ENCODE assay signal across 8 mouse cellular contexts in the genomic region with DNA sequence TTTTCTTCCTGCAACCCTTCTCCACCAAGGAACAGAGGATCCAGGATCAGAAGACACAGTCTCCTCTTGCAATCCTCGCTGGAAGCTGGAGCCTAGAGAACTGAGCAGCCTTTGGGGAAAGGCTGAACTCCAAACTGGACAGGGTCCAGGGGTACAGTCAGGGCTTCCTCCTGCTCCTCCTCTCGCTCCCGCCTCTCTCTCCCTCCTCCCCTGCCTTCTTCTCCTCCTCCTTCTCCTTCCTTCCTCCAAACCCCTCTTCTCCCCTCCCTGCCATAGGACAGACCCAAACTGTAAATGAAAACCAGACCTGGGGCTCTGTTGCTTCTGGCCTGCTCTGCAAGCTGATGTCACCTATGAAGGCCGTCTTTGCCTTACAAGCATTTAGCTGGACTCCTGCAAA. TPM values are rescaled to one million over a fixed set of nuclear protein-coding genes. Genes with fewer than 3 reads are reported as not detected.
DNase-seq lines count a peak whose midpoint lies in the region; ATAC-seq lines count a peak whose summit lies in the region.

Col6a3 (minus strand) TSS at position 136 of the 400 bp plus-strand sequence.

- DNase-seq in NIH3T3 (ENCODE audit: low read depth): peak; percentile 97
- no peak for DNase-seq in large intestine, adult 2 months (ENCODE audit: low read depth, low spot score)
- no peak for DNase-seq in right cerebral cortex, postnatal 4 days
- no peak for DNase-seq in thymus, postnatal 36 days
- DNase-seq in frontal cortex, postnatal 25 days (ENCODE audit: low spot score in 2 of 2): no peak

- peak; percentile 74 for ATAC-seq in heart, embryonic 16.5 days (replicated peaks; ENCODE audit: extremely low read depth, insufficient read depth, low FRiP score)
- ATAC-seq in neural tube, embryonic 15.5 days (ENCODE audit: low FRiP score): no peak

- 50% methylated on average over 4 of the region's 4 CpGs for WGBS in heart, embryonic 16.5 days
- WGBS in large intestine, adult 2 months: 41% methylated on average over 4 of the region's 4 CpGs
- 70% methylated on average over 4 of the region's 4 CpGs for WGBS in neural tube, embryonic 15.5 days

- H3K27me3 ChIP-seq in heart, embryonic 16.5 days (ENCODE audit: control insufficient read depth, insufficient read depth, low read length): no peaks in the 10 kb centered on the region
- no peaks in the 10 kb centered on the region for H3K27me3 ChIP-seq in neural tube, embryonic 15.5 days (replicated peaks)

- no peaks in the 10 kb centered on the region for H3K9me3 ChIP-seq in heart, embryonic 16.5 days (replicated peaks; ENCODE audit: control insufficient read depth, low read length)
- no peaks in the 10 kb centered on the region for H3K9me3 ChIP-seq in neural tube, embryonic 15.5 days (replicated peaks)

- H3K4me3 ChIP-seq in brown adipose tissue, adult 24 weeks (ENCODE audit: insufficient read depth, low read depth, low read length): peak within 1 kb of the TSS; percentile 42
- peak within 1 kb of the TSS; percentile 45 for H3K4me3 ChIP-seq in heart, embryonic 16.5 days (ENCODE audit: low read length)
- H3K4me3 ChIP-seq in neural tube, embryonic 15.5 days (replicated peaks): peak within 1 kb of the TSS; percentile 21

- H3K4me1 ChIP-seq in brown adipose tissue, adult 24 weeks (ENCODE audit: control insufficient read depth, insufficient read depth, insufficient read length, low read length): peaks cover 2% of the 10 kb centered on the region; the same call in 1 of the 2 replicates
- H3K4me1 ChIP-seq in heart, embryonic 16.5 days (ENCODE audit: control insufficient read depth, insufficient read depth, low read length): peaks cover 9% of the 10 kb centered on the region
- H3K4me1 ChIP-seq in neural tube, embryonic 15.5 days: 0 out of 2 replicates have a peak, but pooled peaks cover 4% of the 10 kb centered on the region

- no peaks in the 10 kb centered on the region for H3K36me3 ChIP-seq in heart, embryonic 16.5 days (ENCODE audit: control insufficient read depth, insufficient read depth)
- no peaks in the 10 kb centered on the region for H3K36me3 ChIP-seq in neural tube, embryonic 15.5 days

- H3K27ac ChIP-seq in brown adipose tissue, adult 24 weeks (replicated peaks; ENCODE audit: low read depth, low read length): peak within 1 kb of the TSS; percentile 33; the same call in 1 of the 2 replicates
- H3K27ac ChIP-seq in heart, embryonic 16.5 days (ENCODE audit: low read length): peak within 1 kb of the TSS; percentile 56
- H3K27ac ChIP-seq in neural tube, embryonic 15.5 days (replicated peaks): no peak within 1 kb of the TSS

- H3K9ac ChIP-seq in heart, embryonic 16.5 days (ENCODE audit: low read length): peak within 1 kb of the TSS; percentile 65
- no peak within 1 kb of the TSS for H3K9ac ChIP-seq in neural tube, embryonic 15.5 days (replicated peaks)

- H3K4me2 ChIP-seq in heart, embryonic 16.5 days (ENCODE audit: low read depth, low read length): peak within 1 kb of the TSS; percentile 52
- peak within 1 kb of the TSS; percentile 27 for H3K4me2 ChIP-seq in neural tube, embryonic 15.5 days

RNA-seq across cellular contexts. Expression of gene Col6a3, which starts in this region (rescaled TPM):
- polyA plus RNA-seq in brown adipose tissue, adult 24 weeks (2012; ENCODE audit: insufficient read depth, insufficient read length, missing spikeins): 18.7 and 28.2 TPM in 2 replicates
- polyA plus RNA-seq in heart, embryonic 16.5 days (2015; fragmentation: Nextera tagmentation; extraction: Ambion mirVana): 29.4 and 35.2 TPM in 2 replicates
- 18.2 and 26.4 TPM in 2 replicates for polyA plus RNA-seq in large intestine, adult 2 months (2012; rRNA removed)
- polyA plus RNA-seq in neural tube, embryonic 15.5 days (2015; fragmentation: Nextera tagmentation; extraction: Ambion mirVana): 13.9 and 17.8 TPM in 2 replicates
